Mouse (Mus musculus): Measurements from ENCODE around the gene Hist2h2ab.

DNA sequence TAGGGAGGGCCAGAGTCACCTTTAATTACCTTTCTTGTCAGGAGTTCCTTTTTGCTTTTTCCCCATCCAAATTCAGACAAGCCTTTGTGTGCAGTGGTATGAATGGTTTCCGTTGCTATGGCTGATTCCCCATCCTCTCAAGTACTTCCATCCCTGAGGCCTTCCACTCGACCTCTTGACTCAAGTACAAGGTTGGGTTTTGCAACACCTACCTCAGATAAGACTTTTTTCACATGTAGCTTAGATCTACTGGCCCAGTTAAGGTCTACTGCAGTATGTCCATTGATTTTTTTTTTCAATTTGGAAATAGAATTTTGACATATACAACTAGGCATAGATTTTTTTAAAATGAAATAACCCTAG lies 12.1 kb downstream of the Hist2h2ab start:
- no peak for TF ChIP-seq GATA1 (IDR thresholded peaks at IDR 0.05; ENCODE audit: low read depth, low read length)
- no peak for TF ChIP-seq POLR2A (IDR thresholded peaks at IDR 0.05; ENCODE audit: control insufficient read depth in 1 of 2, insufficient read depth in 1 of 2, low read depth in 1 of 2, low read length in 2 of 2, poor library complexity in 1 of 2)

Data from MEL (cell line).